Mouse (Mus musculus): ENCODE data around the gene B3gnt3. TPM values are rescaled to one million over a fixed set of nuclear protein-coding genes. Genes with fewer than 3 reads are reported as not detected.
A peak's percentile ranks its signal among the peaks of the same experiment; 100 is the strongest.

The B3gnt3 gene
- polyA plus RNA-seq, 1 experiment from 2014 or later: 0.52 TPM

DNA sequence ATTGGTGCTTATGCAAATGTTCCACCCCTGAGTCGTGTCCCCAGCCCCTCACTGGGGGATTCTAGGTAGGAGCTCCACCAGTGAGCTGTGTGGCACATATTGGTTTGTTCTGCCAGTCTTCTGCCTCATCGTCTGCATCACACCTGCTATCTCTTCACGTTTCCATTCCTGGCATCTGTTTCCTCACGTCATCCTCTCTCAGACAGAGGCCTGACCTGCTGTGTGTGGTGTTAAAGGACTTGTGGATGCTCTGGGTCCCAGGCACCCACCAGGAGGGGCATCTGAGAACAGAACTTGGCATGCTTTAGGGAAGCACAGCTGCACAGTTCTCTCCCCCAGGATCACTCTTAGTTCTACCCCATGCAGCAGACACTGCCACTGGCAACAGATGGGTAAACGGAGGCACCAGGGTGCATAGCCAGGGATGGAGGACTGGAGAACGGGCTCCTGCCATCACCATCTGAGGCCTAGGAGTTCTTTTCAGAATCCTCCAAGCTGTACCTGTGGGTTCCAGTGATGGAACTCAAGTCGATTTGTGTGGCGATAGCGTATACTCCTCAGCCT, 26.1 kb downstream of the B3gnt3 start:
- Histone ChIP-seq H3K36me3 (no peaks in the 10 kb centered on the region), H3K27ac (replicated peaks) (peak overlapping the region; percentile 80; the same call in 1 of the 2 replicates), H3K9me3 (no peaks in the 10 kb centered on the region), H3K27me3 (peaks cover 35% of the 10 kb centered on the region), H3K4me1 (replicated peaks) (peaks cover 24% of the 10 kb centered on the region), H3K4me2 (peak overlapping the region; percentile 87), H3K4me3 (peak overlapping the region; percentile 64), H3K9ac (peak overlapping the region; percentile 78)
- 25% methylated on average over 9 of the region's 9 CpGs for WGBS
- ATAC-seq (ENCODE audit: low FRiP score, low read depth): no peak

GRCm38 (mm10) chr8:71674071-71674470, 27.5 kb downstream of the B3gnt3 start:
- Histone ChIP-seq H3K36me3 (no peaks in the 10 kb centered on the region), H3K4me2 (no peak overlapping the region), H3K9me3 (no peaks in the 10 kb centered on the region), H3K9ac (no peak overlapping the region), H3K27me3 (peaks cover 23% of the 10 kb centered on the region), H3K27ac (replicated peaks) (no peak overlapping the region), H3K4me3 (no peak overlapping the region), H3K4me1 (replicated peaks) (peaks cover 25% of the 10 kb centered on the region)
- ATAC-seq (ENCODE audit: low FRiP score, low read depth): no peak
- 68% methylated on average over 2 of the region's 2 CpGs for WGBS

GRCm38 (mm10) chr8:71672168-71672735, 29.3 kb downstream of the B3gnt3 start:
- H3K9ac ChIP-seq: peak overlapping the region; percentile 75; the same call in 1 of the 2 replicates
- H3K4me1 ChIP-seq (replicated peaks): peaks cover 42% of the 10 kb centered on the region
- peak overlapping the region; percentile 73 for H3K4me2 ChIP-seq
- peak overlapping the region; percentile 95 for H3K27ac ChIP-seq (replicated peaks)
- H3K4me3 ChIP-seq: peak overlapping the region; percentile 65
- ATAC-seq (ENCODE audit: low FRiP score, low read depth): no peak
- H3K36me3 ChIP-seq: no peaks in the 10 kb centered on the region
- peaks cover 5% of the 10 kb centered on the region; the same call in 1 of the 2 replicates for H3K27me3 ChIP-seq
- H3K9me3 ChIP-seq: no peaks in the 10 kb centered on the region
- 64% methylated on average over 6 of the region's 6 CpGs for WGBS

- ATAC-seq (ENCODE audit: low FRiP score, low read depth): peak; percentile 65
- Histone ChIP-seq H3K36me3 (no peaks in the 10 kb centered on the region), H3K4me1 (replicated peaks) (peaks cover 49% of the 10 kb centered on the region), H3K9me3 (no peaks in the 10 kb centered on the region), H3K27me3 (no peaks in the 10 kb centered on the region), H3K9ac (peak within 1 kb of the TSS; percentile 75), H3K4me3 (peak within 1 kb of the TSS; percentile 65), H3K4me2 (peak within 1 kb of the TSS; percentile 73), H3K27ac (replicated peaks) (peak within 1 kb of the TSS; percentile 95)
- 1% methylated on average over 41 of the region's 42 CpGs for WGBS
Observed at GRCm38 (mm10) chr8:71671549-71671965, 30.0 kb downstream of the B3gnt3 start, which contains the start of gene Unc13a. Gene Unc13a, minus strand, starts transcription at chr8:71671757.

DNA sequence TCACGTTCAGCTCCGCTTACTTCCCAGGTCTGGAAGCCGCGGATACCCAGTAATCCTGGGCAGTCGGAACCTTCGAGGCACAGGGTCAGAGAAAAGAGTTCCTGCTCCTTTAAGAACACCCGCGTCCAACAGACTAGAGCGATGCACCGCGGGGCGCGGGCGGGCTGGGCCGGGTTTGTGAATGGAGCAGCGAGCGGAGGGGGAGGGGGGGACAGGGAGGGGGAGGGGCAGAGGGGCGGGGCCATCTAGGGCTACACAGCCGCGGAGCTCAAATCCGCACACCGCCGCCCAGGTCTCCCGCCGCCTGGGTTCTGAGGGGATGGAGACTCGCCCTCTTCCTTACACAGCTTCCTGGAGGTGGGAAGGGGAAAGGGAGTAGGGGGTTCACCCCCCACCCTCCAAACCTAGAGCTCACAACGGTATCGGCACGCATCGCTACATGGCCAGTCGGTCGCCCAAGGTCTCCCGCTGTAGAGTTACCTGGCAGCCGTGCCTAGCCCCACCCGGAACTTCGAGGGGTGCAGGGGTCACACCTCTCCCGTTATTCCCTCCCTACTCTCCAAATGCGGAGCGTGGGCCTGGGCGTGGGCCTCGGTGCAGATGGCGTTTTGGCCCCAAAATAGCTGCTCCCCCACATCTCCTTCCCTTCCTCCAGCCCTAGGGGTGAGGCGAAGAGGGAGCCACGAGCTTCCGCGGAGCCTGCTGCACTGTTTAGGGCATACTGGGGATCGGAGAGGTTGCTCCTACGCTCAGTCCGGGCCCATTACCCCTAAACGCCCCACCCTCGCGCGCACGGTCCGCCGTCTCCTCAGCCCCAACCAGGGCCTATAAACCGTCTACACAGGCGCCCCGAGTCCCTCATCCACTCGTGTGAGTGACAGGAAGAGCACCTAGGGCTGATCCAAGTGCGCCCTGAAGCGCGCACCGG, 30.7 kb downstream of the B3gnt3 start:
- H3K27ac ChIP-seq (replicated peaks): peak overlapping the region; percentile 95
- peak overlapping the region; percentile 65 for H3K4me3 ChIP-seq
- H3K4me2 ChIP-seq: peak overlapping the region; percentile 73
- under 1% methylated on average over 53 of the region's 64 CpGs for WGBS
- H3K4me1 ChIP-seq (replicated peaks): peaks cover 52% of the 10 kb centered on the region
- no peaks in the 10 kb centered on the region for H3K27me3 ChIP-seq
- peak overlapping the region; percentile 75 for H3K9ac ChIP-seq
- ATAC-seq (ENCODE audit: low FRiP score, low read depth): peak; percentile 61
- no peaks in the 10 kb centered on the region for H3K36me3 ChIP-seq
- H3K9me3 ChIP-seq: no peaks in the 10 kb centered on the region

- WGBS: 16% methylated on average over 7 of the region's 12 CpGs
- peak overlapping the region; percentile 75 for H3K9ac ChIP-seq
- peak; percentile 13 for ATAC-seq (ENCODE audit: low FRiP score, low read depth)
- H3K27ac ChIP-seq (replicated peaks): peak overlapping the region; percentile 95
- no peaks in the 10 kb centered on the region for H3K9me3 ChIP-seq
- H3K4me3 ChIP-seq: peak overlapping the region; percentile 65
- no peaks in the 10 kb centered on the region for H3K36me3 ChIP-seq
- peaks cover 50% of the 10 kb centered on the region for H3K4me1 ChIP-seq (replicated peaks)
- H3K4me2 ChIP-seq: peak overlapping the region; percentile 73
- no peaks in the 10 kb centered on the region for H3K27me3 ChIP-seq
Observed at GRCm38 (mm10) chr8:71670198-71670597, 31.4 kb downstream of the B3gnt3 start.

- Histone ChIP-seq H3K4me3 (no peak overlapping the region), H3K27ac (replicated peaks) (no peak overlapping the region; the same call in 1 of the 2 replicates), H3K27me3 (no peaks in the 10 kb centered on the region), H3K4me2 (peak overlapping the region; percentile 31), H3K9ac (peak overlapping the region; percentile 2; the same call in 1 of the 2 replicates), H3K36me3 (peaks cover 11% of the 10 kb centered on the region; the same call in 1 of the 2 replicates), H3K4me1 (replicated peaks) (peaks cover 50% of the 10 kb centered on the region), H3K9me3 (no peaks in the 10 kb centered on the region)
- ATAC-seq (ENCODE audit: low FRiP score, low read depth): no peak
- 5% methylated on average over 21 of the region's 21 CpGs for WGBS
Observed at GRCm38 (mm10) chr8:71668220-71668975, 33.2 kb downstream of the B3gnt3 start.

- no peaks in the 10 kb centered on the region for H3K27me3 ChIP-seq
- H3K4me2 ChIP-seq: peak overlapping the region; percentile 31
- no peak for ATAC-seq (ENCODE audit: low FRiP score, low read depth)
- 35% methylated on average over 5 of the region's 5 CpGs for WGBS
- 0 out of 2 replicates have a peak overlapping the region, but pooled peaks have one; percentile 2 for H3K9ac ChIP-seq
- H3K4me1 ChIP-seq (replicated peaks): peaks cover 50% of the 10 kb centered on the region
- no peak overlapping the region for H3K4me3 ChIP-seq
- H3K27ac ChIP-seq (replicated peaks): peak overlapping the region; percentile 70
- H3K9me3 ChIP-seq: no peaks in the 10 kb centered on the region
- peaks cover 22% of the 10 kb centered on the region for H3K36me3 ChIP-seq
Observed at GRCm38 (mm10) chr8:71667256-71667655, 34.3 kb downstream of the B3gnt3 start.

DNA sequence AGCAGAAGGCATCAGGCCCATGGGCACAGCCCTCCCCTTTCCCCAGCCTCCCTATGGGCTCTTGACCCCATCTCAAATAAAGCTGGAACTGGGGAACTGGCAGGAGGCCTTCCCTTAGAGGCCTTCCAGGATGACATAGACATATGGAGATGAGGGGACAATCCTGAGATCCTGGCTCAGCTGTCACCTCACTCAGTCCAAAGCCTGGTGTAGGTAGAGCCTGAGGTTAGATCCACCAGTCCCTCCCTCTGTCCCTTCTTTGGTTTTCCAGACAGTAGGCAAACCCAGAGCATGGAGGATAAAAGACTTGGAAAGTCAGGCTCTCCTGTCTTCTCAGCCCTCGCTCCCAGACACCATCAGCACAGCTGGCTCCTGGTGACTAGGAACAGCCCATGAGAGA, 34.7 kb downstream of the B3gnt3 start:
- Histone ChIP-seq H3K27me3 (no peaks in the 10 kb centered on the region), H3K36me3 (peaks cover 26% of the 10 kb centered on the region), H3K4me1 (replicated peaks) (peaks cover 50% of the 10 kb centered on the region), H3K9me3 (no peaks in the 10 kb centered on the region), H3K4me3 (no peak overlapping the region), H3K9ac (0 out of 2 replicates have a peak overlapping the region, but pooled peaks have one; percentile 2), H3K4me2 (peak overlapping the region; percentile 31), H3K27ac (replicated peaks) (peak overlapping the region; percentile 70)
- ATAC-seq (ENCODE audit: low FRiP score, low read depth): no peak
- WGBS: 13% methylated on average over 1 of the region's 1 CpGs

- H3K9me3 ChIP-seq: no peaks in the 10 kb centered on the region
- no peak overlapping the region for H3K27ac ChIP-seq (replicated peaks)
- H3K4me1 ChIP-seq (replicated peaks): peaks cover 50% of the 10 kb centered on the region
- WGBS: 8% methylated on average over 22 of the region's 22 CpGs
- no peak overlapping the region for H3K4me3 ChIP-seq
- peaks cover 30% of the 10 kb centered on the region for H3K36me3 ChIP-seq
- ATAC-seq (ENCODE audit: low FRiP score, low read depth): no peak
- H3K4me2 ChIP-seq: peak overlapping the region; percentile 30
- 0 out of 2 replicates have a peak, but pooled peaks cover under 1% of the 10 kb centered on the region for H3K27me3 ChIP-seq
- no peak overlapping the region for H3K9ac ChIP-seq
Observed at GRCm38 (mm10) chr8:71665331-71666130, 36.1 kb downstream of the B3gnt3 start.
